Mouse (Mus musculus) brain, embryonic 14.5 days (tissue): ENCODE results near the gene Actg2. TPM values are rescaled to one million over a fixed set of nuclear protein-coding genes. Genes with fewer than 3 reads are reported as not detected.

Experiments
- DNase-seq: peaks from one replicate; pipeline ENCODE4 v3.0.0-alpha.2; 2011; ENCODE audit warnings: low read depth
- CTCF ChIP-seq: fragments of 200-500 bp; IDR thresholded peaks from 2 replicates; pipeline ENCODE4 v1.5.1; 2012; ENCODE audit warnings: inconsistent platforms, mild to moderate bottlenecking, moderate library complexity, borderline replicate concordance; ENCODE audit not compliant: insufficient read depth, insufficient read length; ENCODE audit errors: extremely low read depth
- POLR2A ChIP-seq: fragments of 200-500 bp; IDR thresholded peaks from 2 replicates; pipeline ENCODE4 v1.6.1; 2012; ENCODE audit warnings: mild to moderate bottlenecking, inconsistent platforms, borderline replicate concordance; ENCODE audit not compliant: poor library complexity, insufficient read depth, insufficient read length, severe bottlenecking; ENCODE audit errors: extremely low read depth
- polyA plus RNA-seq: library from polyadenylated mRNA; depleted of rRNA; stranded (reverse); fragments of >200 nt; gene quantifications from 2 replicates; pipeline ENCODE4 v1.2.3, GENCODE M21; 2012

The Actg2 gene
- polyA plus RNA-seq, 1 experiment: 1.5 TPM

- peak; percentile 100 for DNase-seq
- TF ChIP-seq CTCF (no peak), POLR2A (0 out of 2 replicates have a peak, but pooled peaks have one; percentile 72)
These were observed 29.6 kb downstream of the Actg2 start, which contains the start of gene Dguok for GRCm38 (mm10) chr6:83506258-83507167. Gene Dguok (minus strand): TSS chr6:83506969.

GRCm38 (mm10) chr6:83505554-83505953 lies 30.5 kb downstream of the Actg2 start:
- TF ChIP-seq POLR2A (no peak), CTCF (no peak)

GRCm38 (mm10) chr6:83503361-83503760 lies 32.7 kb downstream of the Actg2 start:
- DNase-seq: no peak
- TF ChIP-seq CTCF: no peak
- no peak for TF ChIP-seq POLR2A

More at GRCm38 (mm10) chr6:83505554-83505953, 30.5 kb downstream of the Actg2 start:
- DNase-seq: no peak

DNA sequence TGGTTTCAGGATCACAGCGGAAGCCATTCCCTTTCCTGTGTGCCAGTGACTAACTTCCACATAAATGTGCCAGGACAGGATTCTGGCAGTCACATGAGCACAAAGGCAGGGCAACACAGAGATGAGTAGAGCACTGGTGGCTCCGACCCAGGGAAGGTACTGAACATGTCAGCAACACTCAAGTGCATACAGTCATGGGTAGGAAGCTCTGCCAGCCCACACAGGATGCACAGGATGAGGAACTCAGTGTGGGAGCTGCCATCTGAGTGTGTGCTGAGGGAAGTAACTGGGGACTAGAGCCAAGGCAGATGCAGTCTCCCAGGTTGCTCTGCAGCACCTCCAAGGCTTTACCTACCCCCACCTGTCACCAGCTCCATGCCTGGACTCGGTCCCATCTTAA lies 33.4 kb downstream of the Actg2 start:
- TF ChIP-seq CTCF (no peak), POLR2A (no peak)
- no peak for DNase-seq

GRCm38 (mm10) chr6:83501524-83502310 lies 34.3 kb downstream of the Actg2 start:
- TF ChIP-seq POLR2A (no peak), CTCF (no peak)
- DNase-seq: no peak

GRCm38 (mm10) chr6:83500462-83500861 lies 35.6 kb downstream of the Actg2 start:
- no peak for DNase-seq
- TF ChIP-seq POLR2A (no peak), CTCF (peak; percentile 51; the same call in 1 of the 2 replicates)

DNA sequence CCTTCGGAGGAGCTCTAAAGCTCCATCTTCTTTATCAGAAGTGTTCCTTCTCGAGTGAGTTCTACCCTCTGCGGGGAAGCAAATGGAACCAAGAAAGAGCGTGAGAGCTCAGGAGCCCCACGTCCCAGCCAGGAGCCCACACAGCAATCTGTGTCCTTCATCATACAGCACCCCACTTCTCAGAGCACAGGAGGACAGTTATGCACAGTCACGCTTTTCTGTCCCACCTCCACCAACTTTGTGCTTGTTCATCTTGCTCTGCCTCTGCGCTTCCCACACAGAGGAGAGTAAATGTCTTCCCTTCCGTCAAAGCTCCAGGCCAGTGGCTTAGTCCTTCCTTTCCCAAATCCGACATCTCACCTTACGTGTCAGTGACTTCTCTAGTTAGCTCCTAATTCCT lies 37.0 kb downstream of the Actg2 start:
- TF ChIP-seq POLR2A: no peak
- no peak for TF ChIP-seq CTCF
- DNase-seq: no peak

DNA sequence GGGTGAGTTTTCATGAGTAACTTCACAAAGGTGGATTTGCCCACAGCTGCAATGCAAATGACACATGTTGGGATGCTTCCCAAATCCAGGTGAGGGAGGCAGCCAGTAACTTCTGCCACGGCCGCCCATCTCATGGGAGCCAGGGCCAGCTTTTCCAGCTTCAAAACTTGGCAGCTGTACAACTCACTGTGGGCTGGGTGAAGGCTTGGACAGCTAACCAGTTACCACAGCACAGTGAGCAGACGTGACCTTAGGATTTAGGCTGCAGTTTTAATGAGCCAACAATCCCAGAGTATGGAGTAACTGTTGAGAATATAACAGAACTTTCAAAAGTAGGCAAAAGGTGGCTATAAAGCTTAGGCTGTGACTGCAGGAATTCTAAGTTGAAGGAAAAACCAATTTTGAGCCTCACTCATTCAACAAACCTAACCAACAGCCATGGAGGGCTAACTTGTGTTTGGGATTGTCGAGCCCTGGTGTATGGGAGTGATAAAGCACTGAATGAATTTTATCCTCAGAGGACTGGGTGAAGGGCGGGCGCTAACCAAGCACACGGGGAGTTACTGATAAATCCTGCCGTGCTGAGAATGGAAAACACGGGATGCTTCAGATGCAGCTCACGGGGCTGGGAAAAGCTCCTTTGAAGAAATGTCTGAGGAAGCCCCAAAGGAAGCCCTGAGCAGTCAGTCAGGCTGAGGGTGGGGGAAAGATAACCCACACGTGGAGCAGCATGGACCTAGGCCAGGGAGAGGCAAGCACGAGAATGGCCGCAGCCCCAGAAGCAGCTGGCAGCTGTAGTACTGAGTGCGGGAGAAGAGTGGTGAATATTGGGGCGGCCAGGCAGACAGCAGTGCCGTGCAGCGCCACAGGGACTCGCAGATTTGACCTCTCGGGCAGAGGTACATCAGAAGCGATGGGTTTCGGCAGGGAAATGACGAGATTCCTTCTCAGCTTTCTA lies 39.0 kb downstream of the Actg2 start:
- peak; percentile 11 for DNase-seq
- TF ChIP-seq CTCF: no peak
- TF ChIP-seq POLR2A: no peak

GRCm38 (mm10) chr6:83496009-83496752 lies 39.9 kb downstream of the Actg2 start:
- DNase-seq: peak; percentile 46
- no peak for TF ChIP-seq CTCF
- no peak for TF ChIP-seq POLR2A

DNA sequence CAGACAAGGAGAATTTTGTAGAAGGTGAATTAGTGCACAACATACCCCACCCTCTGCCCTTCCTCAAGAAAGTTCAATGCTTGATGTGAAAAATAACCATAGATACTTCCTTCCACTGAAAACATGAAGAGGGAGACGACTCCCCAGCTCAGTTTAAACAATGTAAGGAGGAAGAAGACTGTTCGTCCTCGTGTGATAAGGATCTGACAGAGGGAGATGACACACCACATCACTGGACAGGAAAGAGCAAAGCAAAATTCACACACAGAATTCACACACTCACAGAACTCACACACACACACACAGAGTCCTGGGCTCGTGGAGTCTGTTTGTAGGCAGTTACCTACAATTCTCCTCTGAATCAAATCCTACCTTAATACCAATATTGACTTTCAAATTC lies 45.4 kb downstream of the Actg2 start:
- DNase-seq: no peak
- no peak for TF ChIP-seq POLR2A

DNA sequence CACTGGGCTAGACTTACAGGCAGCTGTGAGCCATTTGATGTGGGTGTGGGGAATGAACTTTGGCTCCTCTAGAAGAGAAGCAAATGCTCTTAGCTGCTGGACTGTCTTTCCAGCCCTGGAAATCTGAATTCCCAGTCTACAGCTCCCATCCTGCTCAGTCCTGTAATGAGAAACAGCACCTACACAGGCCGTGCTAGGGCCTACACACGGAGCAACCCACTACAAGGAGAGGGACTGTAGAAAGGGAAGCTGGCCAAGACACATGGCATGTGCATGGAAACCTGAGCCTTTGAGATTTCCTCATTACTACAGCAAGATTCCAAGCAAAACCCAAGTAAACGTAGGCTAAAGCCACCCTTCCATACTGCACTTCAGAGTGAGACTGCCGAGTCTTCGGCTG lies 47.9 kb downstream of the Actg2 start:
- TF ChIP-seq CTCF: no peak
- TF ChIP-seq POLR2A: no peak
- DNase-seq: no peak

DNA sequence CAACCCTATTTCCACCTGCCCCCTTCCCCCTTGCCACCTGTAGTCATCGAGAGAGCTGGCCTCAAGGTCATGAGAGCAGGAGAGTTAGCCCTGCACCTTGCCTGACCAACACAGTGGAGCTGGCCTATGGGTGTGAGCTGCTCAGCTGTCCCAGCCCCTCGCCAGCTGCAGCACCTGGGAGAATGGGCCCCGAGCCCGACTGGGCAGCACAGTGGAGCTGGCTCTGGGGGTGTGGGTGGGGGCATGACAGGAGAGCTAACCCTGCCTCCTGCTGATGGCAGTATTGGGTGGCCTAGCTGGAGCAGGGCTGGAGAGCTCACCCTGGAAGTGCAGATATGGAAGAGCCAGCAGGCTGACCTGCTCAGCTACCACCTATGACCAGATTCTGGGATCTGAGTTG lies 48.8 kb downstream of the Actg2 start:
- DNase-seq: no peak

More for the DNA sequence above, 48.8 kb downstream of the Actg2 start:
- TF ChIP-seq POLR2A: no peak
